Mouse (Mus musculus): ENCODE measurements at regions not wholly inside any gene's neighbourhood (a gene's known extent, or its start where the extent isn't known, plus 50 kb on each side); places are given as distances from the start of the nearest gene placed in this dataset.

DNA sequence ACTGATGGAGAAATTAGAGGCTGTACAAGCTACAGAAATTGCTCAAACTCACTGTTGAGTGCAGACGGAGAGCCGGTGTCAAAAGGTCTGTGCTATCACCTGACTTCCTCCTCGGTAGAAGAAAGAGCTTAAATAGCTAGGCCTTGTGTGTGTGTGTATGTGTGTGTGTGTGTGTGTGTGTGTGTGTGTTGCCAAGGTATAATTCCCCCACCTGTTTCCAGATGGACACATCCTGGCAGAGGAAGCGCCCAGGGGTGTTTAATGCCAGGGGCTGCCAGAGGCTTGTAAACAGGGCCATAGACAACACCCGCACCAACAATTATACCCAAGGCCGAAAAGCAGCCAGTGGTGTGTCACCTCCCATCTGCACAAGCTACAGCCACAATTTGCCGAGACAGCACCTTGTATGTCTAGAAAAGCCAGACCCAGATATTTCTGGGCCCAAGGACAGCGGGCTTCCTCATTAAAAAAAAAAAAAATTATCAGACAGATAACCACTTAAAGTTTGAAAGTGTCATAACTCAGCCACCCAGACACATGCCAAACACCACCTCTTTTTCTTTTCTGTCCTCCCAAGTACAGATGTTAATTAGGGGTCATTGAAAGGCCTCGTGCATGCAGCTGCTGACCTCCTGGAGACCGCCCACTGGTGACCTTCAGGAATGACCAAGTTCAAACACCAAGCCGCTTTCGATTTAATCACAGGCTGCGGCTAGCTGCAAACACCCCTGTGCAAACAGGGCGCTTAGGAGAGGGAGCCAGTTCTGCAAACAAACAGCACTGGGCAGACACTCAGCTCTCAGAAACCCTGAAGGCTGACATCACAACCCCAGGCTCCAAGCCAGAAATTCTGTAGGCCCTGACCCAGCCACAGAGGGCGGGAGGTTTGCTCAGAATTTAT lies 188.0 kb upstream of the Ubl3 start:
- WGBS, result 44% methylated on average over 15 of the region's 15 CpGs
- Histone ChIP-seq H3K9me3 (no peaks in the 10 kb centered on the region), H3K4me1 (peaks cover 20% of the 10 kb centered on the region; the same call in 1 of the 2 replicates), H3K36me3 (no peaks in the 10 kb centered on the region), H3K4me2 (no peak overlapping the region), H3K4me3 (replicated peaks) (no peak overlapping the region), H3K27me3 (replicated peaks) (no peaks in the 10 kb centered on the region), H3K27ac (peak overlapping the region; percentile 67), H3K9ac (no peak overlapping the region)
- peak; percentile 82 for ATAC-seq (ENCODE audit: insufficient read depth, low FRiP score, low read depth)

DNA sequence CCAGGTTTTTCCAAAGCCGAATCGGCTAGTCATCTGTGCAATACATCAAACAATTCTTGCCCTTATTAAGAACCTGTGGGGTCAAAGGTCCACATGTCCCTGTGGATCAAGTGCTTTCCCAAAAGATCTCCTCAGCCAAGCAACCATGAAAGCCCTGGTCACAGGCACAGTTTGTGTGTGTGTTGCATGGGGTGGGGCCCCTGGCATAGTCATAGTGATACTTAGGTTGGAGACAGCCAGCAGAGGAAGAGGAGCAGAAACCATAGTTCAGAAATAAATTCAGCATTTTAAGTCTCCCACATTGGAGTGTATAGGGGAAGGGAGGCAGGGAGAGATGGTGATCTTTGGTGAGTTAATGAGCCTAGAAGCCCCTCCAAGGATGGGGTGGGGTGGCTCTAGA lies 187.1 kb upstream of the Ubl3 start:
- peaks cover 20% of the 10 kb centered on the region; the same call in 1 of the 2 replicates for H3K4me1 ChIP-seq
- no peaks in the 10 kb centered on the region for H3K9me3 ChIP-seq
- no peaks in the 10 kb centered on the region for H3K36me3 ChIP-seq
- H3K27ac ChIP-seq, result 0 out of 2 replicates have a peak overlapping the region, but pooled peaks have one; percentile 67
- H3K27me3 ChIP-seq (replicated peaks), result no peaks in the 10 kb centered on the region
- ATAC-seq (ENCODE audit: insufficient read depth, low FRiP score, low read depth), result no peak
- 65% methylated on average over 2 of the region's 2 CpGs for WGBS
- no peak overlapping the region for H3K9ac ChIP-seq
- no peak overlapping the region for H3K4me2 ChIP-seq
- H3K4me3 ChIP-seq (replicated peaks), result no peak overlapping the region

DNA sequence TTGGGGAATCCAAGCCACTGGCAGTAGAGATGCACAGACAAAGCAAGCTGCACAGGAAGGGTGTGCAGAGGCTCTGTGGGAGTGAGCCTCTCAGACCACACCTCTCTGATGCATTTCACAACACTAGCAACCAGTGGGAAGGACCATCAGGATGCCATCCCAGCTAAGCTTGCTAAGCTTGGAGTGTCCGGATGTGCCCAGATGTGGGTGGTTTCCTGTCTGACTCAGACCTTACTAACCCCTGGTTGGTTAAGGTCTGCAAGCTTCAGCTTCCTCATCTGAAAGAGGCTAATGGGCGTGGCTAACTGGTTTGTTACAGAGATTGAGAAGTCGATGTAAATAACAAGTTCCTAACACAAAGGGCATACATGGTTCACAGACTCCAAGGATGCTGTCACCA lies 186.6 kb upstream of the Ubl3 start:
- Histone ChIP-seq H3K4me3 (replicated peaks) (no peak overlapping the region), H3K27me3 (replicated peaks) (no peaks in the 10 kb centered on the region), H3K9ac (no peak overlapping the region), H3K4me1 (peaks cover 20% of the 10 kb centered on the region; the same call in 1 of the 2 replicates), H3K27ac (0 out of 2 replicates have a peak overlapping the region, but pooled peaks have one; percentile 7), H3K9me3 (no peaks in the 10 kb centered on the region), H3K36me3 (no peaks in the 10 kb centered on the region), H3K4me2 (no peak overlapping the region)
- 56% methylated on average over 3 of the region's 3 CpGs for WGBS
- no peak for ATAC-seq (ENCODE audit: insufficient read depth, low FRiP score, low read depth)

DNA sequence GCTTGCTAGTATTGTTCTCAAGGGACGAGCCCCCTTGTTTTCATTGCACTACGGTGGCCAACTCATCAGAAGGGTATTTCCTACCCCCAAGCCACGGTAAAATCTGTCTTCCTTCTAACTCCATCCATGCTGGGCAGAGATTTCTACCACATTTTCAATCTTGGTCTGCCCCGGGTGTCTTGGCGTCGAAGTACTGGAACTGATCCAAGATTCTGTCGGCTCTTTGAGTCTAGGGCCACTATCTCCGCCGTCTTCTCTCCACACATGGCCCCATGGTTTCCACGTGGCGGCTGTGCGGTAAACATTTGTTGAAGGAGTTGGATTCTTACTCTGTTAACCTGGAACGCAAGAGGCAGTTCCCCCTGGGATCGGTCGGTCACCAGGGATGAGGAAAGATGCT lies 177.0 kb upstream of the Ubl3 start:
- Histone ChIP-seq H3K27me3 (replicated peaks) (no peaks in the 10 kb centered on the region), H3K36me3 (no peaks in the 10 kb centered on the region), H3K4me3 (replicated peaks) (no peak overlapping the region), H3K27ac (no peak overlapping the region), H3K4me2 (no peak overlapping the region), H3K9me3 (no peaks in the 10 kb centered on the region), H3K9ac (no peak overlapping the region), H3K4me1 (no peaks in the 10 kb centered on the region)
- WGBS, result 76% methylated on average over 15 of the region's 15 CpGs
- no peak for ATAC-seq (ENCODE audit: insufficient read depth, low FRiP score, low read depth)

DNA sequence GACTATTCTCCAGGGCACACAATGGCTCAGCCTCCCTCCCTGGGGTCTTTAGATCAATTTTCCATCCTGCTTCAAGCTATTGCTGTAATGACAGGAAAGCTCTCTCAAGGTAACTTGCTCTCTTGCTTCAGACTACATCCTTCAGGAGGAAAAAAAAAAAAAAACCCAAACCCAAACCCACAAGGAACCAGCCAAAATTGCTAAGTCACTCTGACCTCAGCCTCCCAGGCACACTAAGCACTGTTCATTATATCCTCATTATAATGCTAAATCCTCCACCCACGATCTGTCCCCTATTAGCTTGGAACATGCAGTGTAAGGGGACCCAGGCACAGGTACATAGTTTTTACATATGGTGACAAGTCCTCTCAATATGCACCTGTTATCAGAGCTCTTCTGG lies 175.9 kb upstream of the Ubl3 start:
- H3K9ac ChIP-seq, result no peak overlapping the region
- no peak overlapping the region for H3K4me3 ChIP-seq (replicated peaks)
- 71% methylated on average over 1 of the region's 1 CpGs for WGBS
- H3K36me3 ChIP-seq, result no peaks in the 10 kb centered on the region
- H3K27ac ChIP-seq, result no peak overlapping the region
- no peak overlapping the region for H3K4me2 ChIP-seq
- ATAC-seq (ENCODE audit: insufficient read depth, low FRiP score, low read depth), result no peak
- no peaks in the 10 kb centered on the region for H3K27me3 ChIP-seq (replicated peaks)
- H3K9me3 ChIP-seq, result no peaks in the 10 kb centered on the region
- no peaks in the 10 kb centered on the region for H3K4me1 ChIP-seq

DNA sequence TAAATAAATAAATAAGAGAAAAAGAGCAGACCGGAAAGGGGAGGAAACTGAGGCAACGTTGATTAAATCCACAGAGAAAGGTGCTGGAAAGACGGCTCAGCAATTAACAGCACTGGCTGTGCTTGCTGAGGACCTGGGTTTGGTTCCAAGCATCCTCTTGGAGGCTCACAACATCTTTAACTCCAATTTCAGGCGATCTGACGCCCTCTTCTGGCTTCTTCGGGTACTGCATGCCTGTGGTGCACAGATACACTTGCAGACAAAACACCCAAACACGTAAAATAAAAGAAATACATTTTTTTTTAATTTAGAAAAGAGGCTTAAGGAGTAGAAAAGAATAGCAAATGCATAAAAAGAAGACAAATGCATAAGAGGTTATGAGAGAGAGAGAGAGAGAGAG lies 173.9 kb upstream of the Ubl3 start:
- H3K4me3 ChIP-seq (replicated peaks), result no peak overlapping the region
- H3K36me3 ChIP-seq, result no peaks in the 10 kb centered on the region
- H3K27me3 ChIP-seq (replicated peaks), result no peaks in the 10 kb centered on the region
- H3K27ac ChIP-seq, result no peak overlapping the region
- ATAC-seq (ENCODE audit: insufficient read depth, low FRiP score, low read depth), result no peak
- H3K4me1 ChIP-seq, result no peaks in the 10 kb centered on the region
- no peaks in the 10 kb centered on the region for H3K9me3 ChIP-seq
- no peak overlapping the region for H3K4me2 ChIP-seq
- WGBS, result 69% methylated on average over 7 of the region's 7 CpGs
- no peak overlapping the region for H3K9ac ChIP-seq

DNA sequence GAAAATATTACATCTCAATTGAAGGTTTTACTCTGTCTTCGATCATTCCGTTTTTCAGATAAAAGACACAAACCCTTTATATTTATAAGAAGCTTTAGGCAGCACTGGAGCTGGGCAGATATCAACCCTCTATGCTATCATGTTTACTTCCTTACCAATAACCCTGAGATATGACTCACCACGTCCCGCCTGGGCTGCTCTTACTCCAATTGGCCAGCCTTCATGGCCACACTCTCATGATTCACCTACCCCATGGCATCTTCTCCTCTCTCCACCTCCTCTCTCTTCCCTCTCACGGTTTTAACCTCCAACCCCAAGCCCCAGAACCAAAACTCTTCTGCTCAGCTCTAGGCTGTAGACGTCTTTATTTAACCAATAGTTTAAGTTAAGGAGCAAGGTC lies 171.9 kb upstream of the Ubl3 start:
- Histone ChIP-seq H3K27me3 (replicated peaks) (no peaks in the 10 kb centered on the region), H3K27ac (no peak overlapping the region), H3K9ac (no peak overlapping the region), H3K36me3 (no peaks in the 10 kb centered on the region), H3K4me3 (replicated peaks) (no peak overlapping the region), H3K4me1 (no peaks in the 10 kb centered on the region), H3K4me2 (no peak overlapping the region), H3K9me3 (no peaks in the 10 kb centered on the region)
- no peak for ATAC-seq (ENCODE audit: insufficient read depth, low FRiP score, low read depth)
- 72% methylated on average over 6 of the region's 6 CpGs for WGBS

DNA sequence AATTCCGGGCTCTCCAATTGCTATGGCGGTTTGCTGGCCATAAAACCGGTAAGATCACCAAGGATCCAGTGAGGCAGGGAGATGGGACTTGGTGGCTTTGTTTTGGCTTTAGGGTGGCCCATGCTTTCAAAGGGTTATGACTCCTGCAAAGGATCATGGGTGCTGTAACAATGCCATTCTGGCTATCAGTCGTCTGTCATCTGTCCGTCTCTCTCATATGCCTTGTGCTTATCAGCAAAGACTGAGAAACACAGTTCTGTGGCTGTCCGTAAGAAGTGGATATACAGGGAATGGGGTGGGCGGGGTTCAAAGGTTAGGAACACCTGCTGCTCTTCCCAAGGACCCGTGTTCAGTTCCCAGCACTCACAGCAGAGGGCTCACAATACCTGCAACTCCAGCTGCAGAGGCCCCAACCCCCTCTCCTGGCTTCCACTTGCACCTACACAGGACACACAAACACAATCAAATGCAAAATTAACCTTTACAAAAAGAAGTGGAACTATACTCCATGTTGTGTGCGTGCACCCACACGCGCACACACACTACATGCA lies 171.2 kb upstream of the Ubl3 start:
- ATAC-seq (ENCODE audit: insufficient read depth, low FRiP score, low read depth), result no peak
- no peaks in the 10 kb centered on the region for H3K36me3 ChIP-seq
- no peak overlapping the region for H3K4me3 ChIP-seq (replicated peaks)
- H3K27ac ChIP-seq, result no peak overlapping the region
- WGBS, result 87% methylated on average over 11 of the region's 11 CpGs
- H3K4me1 ChIP-seq, result no peaks in the 10 kb centered on the region
- no peaks in the 10 kb centered on the region for H3K9me3 ChIP-seq
- no peak overlapping the region for H3K9ac ChIP-seq
- no peaks in the 10 kb centered on the region for H3K27me3 ChIP-seq (replicated peaks)
- H3K4me2 ChIP-seq, result no peak overlapping the region

DNA sequence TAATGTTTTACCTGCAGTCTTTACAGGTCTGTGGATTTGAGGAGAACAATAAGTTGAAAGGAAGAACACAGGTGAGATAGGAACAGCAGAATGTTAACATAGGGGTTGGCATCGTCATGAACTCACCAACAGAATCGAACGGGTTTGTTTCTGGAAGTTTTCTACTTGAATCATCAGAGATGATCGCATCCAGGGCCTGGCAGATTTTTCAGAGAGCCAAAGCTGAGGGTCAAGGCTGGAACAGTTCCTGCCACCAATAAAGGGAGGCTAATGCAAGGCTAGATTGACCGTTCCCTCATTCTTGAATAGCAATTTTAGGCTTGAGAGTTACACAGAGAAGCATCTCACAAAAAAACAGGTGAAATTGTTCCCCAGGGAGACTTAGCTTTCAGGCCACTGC lies 168.0 kb upstream of the Ubl3 start:
- no peak for ATAC-seq (ENCODE audit: insufficient read depth, low FRiP score, low read depth)
- Histone ChIP-seq H3K27me3 (replicated peaks) (no peaks in the 10 kb centered on the region), H3K9ac (no peak overlapping the region), H3K9me3 (no peaks in the 10 kb centered on the region), H3K4me1 (no peaks in the 10 kb centered on the region), H3K4me3 (replicated peaks) (no peak overlapping the region), H3K36me3 (no peaks in the 10 kb centered on the region), H3K27ac (no peak overlapping the region), H3K4me2 (no peak overlapping the region)
- 88% methylated on average over 5 of the region's 5 CpGs for WGBS

DNA sequence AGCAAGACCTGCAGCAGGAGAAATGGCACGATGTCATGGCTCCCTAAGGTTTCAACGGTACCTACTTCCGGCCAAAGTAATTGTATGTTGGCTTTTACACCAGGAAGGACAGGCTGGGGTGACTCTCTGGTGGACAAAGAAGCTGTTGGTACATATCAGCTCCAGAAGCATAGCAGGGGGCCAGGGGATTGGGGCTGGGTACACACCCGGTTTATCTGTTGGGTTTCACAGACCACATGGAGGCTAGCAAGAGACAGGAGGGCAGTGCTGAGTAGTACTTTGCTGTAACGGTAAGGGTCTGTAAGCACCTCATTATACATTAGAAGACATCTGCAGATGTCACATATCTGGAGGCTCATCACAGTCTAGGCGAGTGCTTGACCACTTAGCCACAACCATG lies 164.0 kb upstream of the Ubl3 start:
- Histone ChIP-seq H3K36me3 (no peaks in the 10 kb centered on the region), H3K4me1 (0 out of 2 replicates have a peak, but pooled peaks cover 5% of the 10 kb centered on the region), H3K27ac (no peak overlapping the region), H3K9me3 (no peaks in the 10 kb centered on the region), H3K27me3 (replicated peaks) (no peaks in the 10 kb centered on the region), H3K4me3 (replicated peaks) (no peak overlapping the region), H3K4me2 (no peak overlapping the region), H3K9ac (no peak overlapping the region)
- ATAC-seq (ENCODE audit: insufficient read depth, low FRiP score, low read depth), result no peak
- 82% methylated on average over 6 of the region's 6 CpGs for WGBS

DNA sequence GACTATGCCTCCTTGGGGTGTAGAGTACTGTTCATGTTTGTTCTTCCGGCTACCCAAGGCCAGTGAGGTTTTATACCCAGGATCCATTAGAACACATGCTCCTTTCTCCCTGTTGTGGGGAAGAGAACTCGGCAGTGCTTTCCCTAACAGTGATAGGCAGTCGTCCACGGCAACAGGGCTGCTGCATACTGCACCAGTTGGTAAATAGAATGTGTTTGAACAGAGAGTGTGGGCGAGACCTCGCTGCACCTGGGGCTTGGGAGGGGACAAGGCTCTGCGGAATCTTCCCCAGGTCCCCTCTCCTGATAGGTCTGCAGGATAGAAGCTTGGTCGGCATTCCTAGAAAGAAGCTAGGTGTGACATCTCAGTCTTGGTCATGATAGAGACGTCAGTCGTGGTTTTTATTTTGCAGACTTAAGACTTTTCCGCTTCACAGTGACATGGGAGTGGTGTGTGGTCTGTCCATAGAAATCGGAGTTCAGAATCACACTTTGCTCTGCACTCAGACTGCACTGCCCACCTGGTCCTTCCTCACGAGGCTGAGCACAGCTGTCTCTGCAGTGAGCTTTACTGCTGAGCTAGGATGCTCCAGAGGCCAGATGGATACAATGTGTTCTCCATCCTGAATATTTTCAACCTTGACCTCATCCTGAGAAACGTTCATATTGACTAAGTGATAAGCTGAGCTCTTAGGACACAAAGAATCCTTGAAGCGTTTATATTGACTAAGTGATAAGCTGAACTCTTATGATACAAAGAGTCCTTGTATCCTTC lies 162.8 kb upstream of the Ubl3 start:
- Histone ChIP-seq H3K9me3 (no peaks in the 10 kb centered on the region), H3K4me3 (replicated peaks) (no peak overlapping the region), H3K27me3 (replicated peaks) (no peaks in the 10 kb centered on the region), H3K36me3 (no peaks in the 10 kb centered on the region), H3K9ac (no peak overlapping the region), H3K4me2 (peak overlapping the region; percentile 10; the same call in 1 of the 2 replicates), H3K27ac (no peak overlapping the region), H3K4me1 (0 out of 2 replicates have a peak, but pooled peaks cover 5% of the 10 kb centered on the region)
- ATAC-seq (ENCODE audit: insufficient read depth, low FRiP score, low read depth), result peak; percentile 78
- 53% methylated on average over 15 of the region's 15 CpGs for WGBS

DNA sequence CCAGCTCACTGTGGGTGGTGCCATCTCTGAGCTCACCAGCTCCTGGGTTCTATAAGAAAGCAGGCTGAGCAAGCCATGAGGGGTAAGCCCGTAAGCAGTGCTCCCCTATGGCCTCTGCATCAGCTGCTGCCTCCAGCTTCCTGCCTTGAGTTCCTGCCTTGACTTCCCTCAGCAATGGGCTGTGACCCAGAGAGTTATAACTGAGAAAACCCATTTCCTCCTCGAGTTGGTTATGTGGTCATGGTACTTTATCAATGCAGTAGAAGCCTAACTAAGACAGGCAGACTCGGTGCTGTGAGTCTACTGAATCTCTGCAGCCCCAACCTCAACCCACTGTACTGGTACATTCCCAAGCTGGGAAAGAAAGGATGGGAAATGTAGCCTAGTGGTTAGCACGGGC lies 162.2 kb upstream of the Ubl3 start:
- no peak for ATAC-seq (ENCODE audit: insufficient read depth, low FRiP score, low read depth)
- Histone ChIP-seq H3K27ac (no peak overlapping the region), H3K4me1 (0 out of 2 replicates have a peak, but pooled peaks cover 5% of the 10 kb centered on the region), H3K36me3 (no peaks in the 10 kb centered on the region), H3K4me3 (replicated peaks) (no peak overlapping the region), H3K9ac (no peak overlapping the region), H3K4me2 (no peak overlapping the region), H3K27me3 (replicated peaks) (no peaks in the 10 kb centered on the region), H3K9me3 (no peaks in the 10 kb centered on the region)
- 74% methylated on average over 4 of the region's 4 CpGs for WGBS
